Mouse (Mus musculus): ENCODE results near the gene Gm14459.
"Not testable (repeated sequence)": the region's sequence is repeated elsewhere in the genome, so short reads cannot be mapped to it uniquely, and the experiment has no call there.

Gm14459 gene

DNA sequence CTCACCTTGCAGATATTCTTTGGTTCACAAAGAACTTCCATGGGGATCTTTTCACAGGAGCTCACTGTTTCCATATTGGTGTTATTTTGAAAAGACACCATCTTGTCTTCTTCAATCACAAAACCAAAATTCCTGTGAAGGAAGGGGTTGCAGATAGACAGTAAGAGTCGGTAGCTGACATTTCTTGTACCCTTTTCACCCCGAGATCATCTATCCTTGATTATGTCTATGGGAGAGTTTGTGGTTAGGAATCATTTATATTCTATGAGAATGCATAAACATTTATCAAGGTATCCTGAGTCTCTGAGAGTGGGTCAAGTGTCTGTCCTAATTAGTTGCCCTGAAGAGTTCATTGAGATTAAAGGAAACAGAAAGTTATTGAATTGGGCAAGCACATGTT is at the start of gene Gm14459:
TSS of gene Gm14459 (minus strand) at position 101 of the 400 bp plus-strand sequence.
- no peak for DNase-seq

DNA sequence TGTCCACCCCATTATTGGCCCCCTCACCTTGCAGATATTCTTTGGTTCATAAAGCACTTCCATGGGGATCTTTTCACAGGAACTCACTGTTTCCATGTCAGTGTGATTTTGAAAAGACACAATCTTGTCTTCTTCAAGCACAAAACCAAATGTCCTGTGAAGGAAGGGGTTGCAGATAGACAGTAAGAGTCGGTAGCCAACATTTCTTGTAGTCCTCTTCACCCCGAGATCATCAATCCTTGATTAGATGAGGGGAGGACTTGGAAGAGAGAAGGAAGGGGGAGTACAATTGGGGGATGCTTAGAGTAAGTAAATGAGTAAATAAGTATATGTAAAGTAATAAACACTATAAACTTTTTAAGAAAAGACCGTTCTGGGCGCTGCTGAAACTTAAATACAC is 23.4 kb upstream of the Gm14459 start, which contains the start of gene Ssxb6:
TSS of gene Ssxb6 (minus strand) at position 101 of the 400 bp plus-strand sequence.
- not testable (repeated sequence) for DNase-seq
